Mouse (Mus musculus) E14TG2a.4 (cell line): ENCODE results near the gene Kcnab1.

Experiments
- CTCF ChIP-seq: conservative IDR thresholded peaks from 2 replicates; pipeline ENCODE4 v1.5.1; 2014; ENCODE audit warnings: low read length
- NANOG ChIP-seq: IDR thresholded peaks from 2 replicates; pipeline ENCODE4 v1.6.1; 2014; ENCODE audit warnings: borderline replicate concordance, low read length, mixed read lengths
- POU5F1 ChIP-seq: IDR thresholded peaks from 2 replicates; pipeline ENCODE4 v1.6.1; 2014; ENCODE audit warnings: low read length, borderline replicate concordance

- TF ChIP-seq CTCF (no peak), NANOG (no peak), POU5F1 (no peak)
Observed at GRCm38 (mm10) chr3:65391784-65392420, 282.7 kb downstream of the Kcnab1 start.
